Mouse (Mus musculus): ENCODE measurements around the gene Tnfsf11. TPM values are rescaled to one million over a fixed set of nuclear protein-coding genes. Genes with fewer than 3 reads are reported as not detected.

Gene Tnfsf11
- polyA plus RNA-seq, 1 experiment from 2014 or later, result not detected

- Histone ChIP-seq H3K4me1 (ENCODE audit: control insufficient read depth, insufficient read depth, low read length) (no peaks in the 10 kb centered on the region; the same call in 1 of the 2 replicates), H3K4me2 (ENCODE audit: low read length) (no peak overlapping the region), H3K4me3 (ENCODE audit: low read depth, low read length) (no peak overlapping the region), H3K36me3 (ENCODE audit: control insufficient read depth, insufficient read depth, low read length) (no peaks in the 10 kb centered on the region), H3K27me3 (ENCODE audit: control insufficient read depth, insufficient read depth, low read depth, low read length) (no peaks in the 10 kb centered on the region), H3K27ac (ENCODE audit: low read length) (no peak overlapping the region), H3K9ac (ENCODE audit: low read depth, low read length) (no peak overlapping the region), H3K9me3 (replicated peaks; ENCODE audit: control insufficient read depth, low read length, poor library complexity, severe bottlenecking) (no peaks in the 10 kb centered on the region)
- 83% methylated on average over 6 of the region's 6 CpGs for WGBS
- no peak for ATAC-seq
Measured at GRCm38 (mm10) chr14:78239346-78239745, 68.5 kb downstream of the Tnfsf11 start.

GRCm38 (mm10) chr14:78237238-78237637 lies 70.6 kb downstream of the Tnfsf11 start:
- Histone ChIP-seq H3K4me3 (ENCODE audit: low read depth, low read length) (no peak overlapping the region), H3K4me2 (ENCODE audit: low read length) (no peak overlapping the region), H3K27ac (ENCODE audit: low read length) (no peak overlapping the region), H3K36me3 (ENCODE audit: control insufficient read depth, insufficient read depth, low read length) (no peaks in the 10 kb centered on the region), H3K9ac (ENCODE audit: low read depth, low read length) (no peak overlapping the region), H3K9me3 (replicated peaks; ENCODE audit: control insufficient read depth, low read length, poor library complexity, severe bottlenecking) (no peaks in the 10 kb centered on the region), H3K4me1 (ENCODE audit: control insufficient read depth, insufficient read depth, low read length) (no peaks in the 10 kb centered on the region; the same call in 1 of the 2 replicates), H3K27me3 (ENCODE audit: control insufficient read depth, insufficient read depth, low read depth, low read length) (no peaks in the 10 kb centered on the region)
- WGBS, result 82% methylated on average over 6 of the region's 6 CpGs
- no peak for ATAC-seq

- H3K9me3 ChIP-seq (replicated peaks; ENCODE audit: control insufficient read depth, low read length, poor library complexity, severe bottlenecking), result no peaks in the 10 kb centered on the region
- no peak overlapping the region for H3K4me2 ChIP-seq (ENCODE audit: low read length)
- ATAC-seq, result no peak
- H3K27me3 ChIP-seq (ENCODE audit: control insufficient read depth, insufficient read depth, low read depth, low read length), result no peaks in the 10 kb centered on the region
- 70% methylated on average over 4 of the region's 4 CpGs for WGBS
- H3K27ac ChIP-seq (ENCODE audit: low read length), result no peak overlapping the region
- no peak overlapping the region for H3K4me3 ChIP-seq (ENCODE audit: low read depth, low read length)
- H3K9ac ChIP-seq (ENCODE audit: low read depth, low read length), result no peak overlapping the region
- H3K36me3 ChIP-seq (ENCODE audit: control insufficient read depth, insufficient read depth, low read length), result no peaks in the 10 kb centered on the region
- H3K4me1 ChIP-seq (ENCODE audit: control insufficient read depth, insufficient read depth, low read length), result no peaks in the 10 kb centered on the region; the same call in 1 of the 2 replicates
Measured at GRCm38 (mm10) chr14:78236144-78236543, 71.7 kb downstream of the Tnfsf11 start.

GRCm38 (mm10) chr14:78235296-78235695 lies 72.5 kb downstream of the Tnfsf11 start:
- no peak overlapping the region for H3K4me2 ChIP-seq (ENCODE audit: low read length)
- no peak overlapping the region for H3K4me3 ChIP-seq (ENCODE audit: low read depth, low read length)
- H3K4me1 ChIP-seq (ENCODE audit: control insufficient read depth, insufficient read depth, low read length), result no peaks in the 10 kb centered on the region; the same call in 1 of the 2 replicates
- no peak overlapping the region for H3K9ac ChIP-seq (ENCODE audit: low read depth, low read length)
- no peaks in the 10 kb centered on the region for H3K36me3 ChIP-seq (ENCODE audit: control insufficient read depth, insufficient read depth, low read length)
- no peak for ATAC-seq
- H3K27ac ChIP-seq (ENCODE audit: low read length), result no peak overlapping the region
- 28% methylated on average over 3 of the region's 3 CpGs for WGBS
- no peaks in the 10 kb centered on the region for H3K9me3 ChIP-seq (replicated peaks; ENCODE audit: control insufficient read depth, low read length, poor library complexity, severe bottlenecking)
- H3K27me3 ChIP-seq (ENCODE audit: control insufficient read depth, insufficient read depth, low read depth, low read length), result no peaks in the 10 kb centered on the region

GRCm38 (mm10) chr14:78229012-78229411 lies 78.8 kb downstream of the Tnfsf11 start:
- Histone ChIP-seq H3K4me3 (ENCODE audit: low read depth, low read length) (no peak overlapping the region), H3K9me3 (replicated peaks; ENCODE audit: control insufficient read depth, low read length, poor library complexity, severe bottlenecking) (no peaks in the 10 kb centered on the region), H3K9ac (ENCODE audit: low read depth, low read length) (no peak overlapping the region), H3K27me3 (ENCODE audit: control insufficient read depth, insufficient read depth, low read depth, low read length) (no peaks in the 10 kb centered on the region), H3K36me3 (ENCODE audit: control insufficient read depth, insufficient read depth, low read length) (no peaks in the 10 kb centered on the region), H3K4me1 (ENCODE audit: control insufficient read depth, insufficient read depth, low read length) (no peaks in the 10 kb centered on the region), H3K27ac (ENCODE audit: low read length) (no peak overlapping the region), H3K4me2 (ENCODE audit: low read length) (no peak overlapping the region)
- no peak for ATAC-seq
- WGBS, result 54% methylated on average over 4 of the region's 4 CpGs

Small RNAs within 50 kb of the gene (microRNA-seq; reads per million reads assigned to microRNA genes)
- not detected for gene Gm23652

Other genes starting within 250 kb of the Tnfsf11 start
- gene Fam216b, start 219.0 kb downstream of the Tnfsf11 start, polyA plus RNA-seq (2015; fragmentation: Nextera tagmentation; extraction: Ambion mirVana), result 1.3 and 3.8 TPM in 2 replicates
- 39.7 and 45.5 TPM in 2 replicates for gene Akap11, start 228.8 kb upstream of the Tnfsf11 start, polyA plus RNA-seq (2015; fragmentation: Nextera tagmentation; extraction: Ambion mirVana)

All from midbrain, embryonic 16.5 days (tissue).